Mouse (Mus musculus) liver, embryonic 12.5 days (tissue): ENCODE measurements around the gene Rab11fip3. TPM values are rescaled to one million over a fixed set of nuclear protein-coding genes. Genes with fewer than 3 reads are reported as not detected.

ENCODE experiments used
- ATAC-seq: fragments of 200-750 bp; cut with Nextera tagmentation; 2 replicates; pipeline ENCODE4 v1.8.0; 2017; ENCODE audit warnings: moderate number of reproducible peaks, mild to moderate bottlenecking, moderate library complexity
- H3K27ac ChIP-seq: fragments of 300-500 bp; sonication (generic); 2 replicates; pipeline ENCODE4 v1.5.1; 2016; ENCODE audit warnings: mild to moderate bottlenecking
- H3K27me3 ChIP-seq: fragments of 300-500 bp; sonication (generic); replicated peaks from 2 replicates; pipeline ENCODE4 v1.6.1; 2016; ENCODE audit warnings: mild to moderate bottlenecking, moderate library complexity
- H3K36me3 ChIP-seq: fragments of 300-500 bp; sonication (generic); 2 replicates; pipeline ENCODE4 v1.6.1; 2016; ENCODE audit warnings: mild to moderate bottlenecking, moderate library complexity
- H3K4me1 ChIP-seq: fragments of 300-500 bp; sonication (generic); 2 replicates; pipeline ENCODE4 v1.6.1; 2016
- H3K4me2 ChIP-seq: fragments of 300-500 bp; sonication (generic); 2 replicates; pipeline ENCODE4 v1.6.1; 2016; ENCODE audit warnings: mild to moderate bottlenecking, moderate library complexity
- H3K4me3 ChIP-seq: fragments of 300-500 bp; sonication (generic); 2 replicates; pipeline ENCODE4 v1.5.1; 2016; ENCODE audit warnings: mild to moderate bottlenecking, moderate library complexity
- H3K9ac ChIP-seq: fragments of 300-500 bp; sonication (generic); 2 replicates; pipeline ENCODE4 v1.6.1; 2016; ENCODE audit warnings: mild to moderate bottlenecking, moderate library complexity
- H3K9me3 ChIP-seq: fragments of 300-500 bp; sonication (generic); replicated peaks from 2 replicates; pipeline ENCODE4 v1.6.1; 2016; ENCODE audit warnings: mild to moderate bottlenecking, moderate library complexity
- WGBS: fragments of 180-500 bp; shearing (Covaris S2); methylation state at CpG from one replicate; pipeline ENCODE4 v1.1.7; 2016; ENCODE audit not compliant: insufficient replicate concordance; 5-methylcytosine and 5-hydroxymethylcytosine counted together
- polyA plus RNA-seq: library from polyadenylated mRNA; unstranded; fragments of >200 nt; fragmentation: Nextera tagmentation; extraction: Ambion mirVana; gene quantifications from 2 replicates; pipeline ENCODE4 v1.2.1, GENCODE M21; 2016

Rab11fip3 gene
- polyA plus RNA-seq, 1 experiment from 2014 or later, result 4.2 TPM

DNA sequence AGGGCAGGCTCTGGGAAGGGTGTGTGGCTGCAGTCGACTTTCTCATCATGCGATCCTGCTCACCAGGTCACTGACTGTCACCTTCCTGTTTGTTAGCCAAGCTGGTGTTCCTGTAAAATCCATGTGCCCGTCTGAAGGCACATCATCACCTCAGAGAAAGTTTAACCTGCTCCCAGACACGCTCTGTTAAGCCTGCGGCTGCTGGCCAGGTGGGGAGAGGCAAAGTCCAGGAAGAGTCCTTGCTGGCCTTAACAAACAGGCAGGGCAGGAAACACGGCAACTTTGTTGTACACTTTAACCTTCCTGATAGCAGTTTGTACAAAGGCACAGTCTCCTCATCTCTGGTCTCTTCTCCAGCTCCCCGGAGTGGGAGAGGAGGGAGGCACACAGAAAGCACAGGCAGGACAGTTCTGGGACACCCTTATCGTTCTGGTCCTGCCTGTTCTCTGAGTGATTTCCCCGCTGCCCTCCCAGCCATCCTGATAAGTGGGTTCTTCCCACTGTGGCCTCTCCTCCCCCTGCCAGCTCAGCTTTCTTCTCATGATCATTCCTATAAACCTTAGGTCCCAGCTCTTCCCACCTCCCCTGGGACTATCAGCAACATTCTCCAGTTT lies 47.5 kb downstream of the Rab11fip3 start:
- peak; percentile 70; the same call in 1 of the 2 replicates for ATAC-seq
- peaks cover 29% of the 10 kb centered on the region for H3K4me1 ChIP-seq
- H3K27ac ChIP-seq, result peak overlapping the region; percentile 52
- WGBS, result 36% methylated on average over 9 of the region's 9 CpGs
- 0 out of 2 replicates have a peak, but pooled peaks cover 12% of the 10 kb centered on the region for H3K27me3 ChIP-seq
- no peak overlapping the region for H3K9ac ChIP-seq
- H3K4me2 ChIP-seq, result peak overlapping the region; percentile 38; the same call in 1 of the 2 replicates
- no peaks in the 10 kb centered on the region for H3K9me3 ChIP-seq
- no peaks in the 10 kb centered on the region for H3K36me3 ChIP-seq
- no peak overlapping the region for H3K4me3 ChIP-seq

DNA sequence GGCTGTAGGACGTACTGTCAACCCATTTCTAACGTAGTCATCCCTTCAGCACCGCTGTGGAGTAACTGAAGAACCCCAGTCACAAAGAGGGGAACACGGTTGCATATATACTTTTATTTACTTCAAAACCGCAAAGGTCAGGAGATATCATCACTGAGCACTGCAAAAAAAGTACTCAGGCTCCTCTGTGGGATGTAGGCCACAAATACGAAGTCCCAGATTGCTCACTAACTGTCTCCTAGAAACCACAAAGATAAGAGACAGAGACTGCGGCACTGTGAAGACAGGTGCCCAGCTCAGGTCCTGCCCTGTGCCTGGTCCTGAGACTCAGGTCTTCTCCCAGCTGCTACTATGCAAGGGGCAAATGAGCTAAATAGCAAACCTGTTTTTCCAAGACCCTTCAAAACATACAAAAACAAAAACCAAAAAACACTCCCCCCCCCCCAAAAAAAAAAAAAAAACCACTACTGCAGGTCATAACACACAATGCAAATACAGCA lies 48.5 kb downstream of the Rab11fip3 start:
- Histone ChIP-seq H3K4me2 (no peak overlapping the region), H3K9me3 (no peaks in the 10 kb centered on the region), H3K4me3 (no peak overlapping the region), H3K36me3 (no peaks in the 10 kb centered on the region), H3K4me1 (peaks cover 29% of the 10 kb centered on the region), H3K9ac (no peak overlapping the region), H3K27me3 (0 out of 2 replicates have a peak, but pooled peaks cover 12% of the 10 kb centered on the region), H3K27ac (no peak overlapping the region)
- no peak for ATAC-seq
- WGBS, result 54% methylated on average over 7 of the region's 7 CpGs

DNA sequence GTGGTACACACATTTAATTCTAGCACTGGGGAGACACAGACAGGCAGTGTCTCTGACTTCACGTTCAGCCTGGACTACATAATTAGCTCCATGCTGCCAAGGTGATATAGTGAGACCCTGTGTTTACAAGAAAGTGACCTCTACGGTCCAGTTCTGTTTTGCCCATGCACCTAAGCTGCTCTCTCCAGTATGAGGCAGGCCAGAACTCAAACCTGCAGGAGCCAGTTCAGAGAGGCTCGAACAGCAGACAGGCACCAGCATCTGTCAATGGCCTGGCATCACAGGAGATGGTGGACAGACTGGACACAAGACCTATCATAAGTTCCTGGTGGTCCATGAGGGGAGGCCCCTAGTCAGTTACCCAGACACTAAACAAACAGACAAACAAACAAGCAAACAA lies 51.0 kb downstream of the Rab11fip3 start:
- ATAC-seq, result no peak
- Histone ChIP-seq H3K4me3 (no peak overlapping the region), H3K27ac (no peak overlapping the region), H3K9me3 (no peaks in the 10 kb centered on the region), H3K4me1 (peaks cover 29% of the 10 kb centered on the region), H3K4me2 (no peak overlapping the region), H3K36me3 (no peaks in the 10 kb centered on the region), H3K9ac (no peak overlapping the region), H3K27me3 (0 out of 2 replicates have a peak, but pooled peaks cover 7% of the 10 kb centered on the region)
- WGBS, result 60% methylated on average over 3 of the region's 3 CpGs

DNA sequence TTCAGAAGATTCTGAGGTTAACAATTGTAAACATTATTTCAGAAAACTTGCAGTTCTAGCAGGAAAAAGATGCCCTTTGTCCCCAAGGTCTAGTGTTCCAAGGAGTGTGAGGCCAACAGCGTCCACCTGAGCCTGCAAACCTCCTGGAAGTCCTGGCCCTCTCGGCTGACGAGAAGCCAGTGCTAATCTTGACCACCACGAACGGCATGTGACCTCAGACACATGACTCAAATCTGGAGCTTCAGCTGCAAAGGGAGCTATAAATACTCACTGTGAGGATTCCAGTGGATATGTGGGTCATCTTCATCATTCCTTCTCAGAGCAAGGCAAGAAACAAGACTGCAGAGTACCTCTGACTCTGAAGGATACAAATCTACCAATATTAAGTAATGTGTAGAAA lies 51.4 kb downstream of the Rab11fip3 start:
- no peak overlapping the region for H3K27ac ChIP-seq
- 48% methylated on average over 5 of the region's 5 CpGs for WGBS

DNA sequence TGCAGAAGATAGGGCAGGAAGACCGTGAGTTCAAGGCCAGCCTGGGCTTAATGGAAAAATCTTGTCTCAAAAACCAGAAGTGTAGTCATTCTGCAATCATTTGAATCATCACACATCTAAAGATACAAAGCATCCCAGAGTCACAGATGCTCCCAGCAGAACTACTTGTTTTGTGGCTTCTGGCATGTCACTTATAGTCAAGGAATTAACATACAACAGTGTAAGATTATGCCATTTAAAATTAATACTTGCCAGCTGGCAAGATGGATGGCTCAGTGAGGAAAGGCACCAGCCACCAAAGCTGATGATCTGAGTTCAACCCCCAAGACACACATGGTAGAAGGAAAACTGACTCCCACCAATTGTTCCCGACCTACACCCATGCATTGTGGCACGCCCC lies 52.3 kb downstream of the Rab11fip3 start:
- WGBS, result 56% methylated on average over 3 of the region's 3 CpGs
- no peak for ATAC-seq
- Histone ChIP-seq H3K9me3 (no peaks in the 10 kb centered on the region), H3K4me2 (no peak overlapping the region), H3K9ac (no peak overlapping the region), H3K27ac (no peak overlapping the region), H3K27me3 (0 out of 2 replicates have a peak, but pooled peaks cover 7% of the 10 kb centered on the region), H3K4me1 (peaks cover 22% of the 10 kb centered on the region), H3K4me3 (no peak overlapping the region), H3K36me3 (no peaks in the 10 kb centered on the region)

More for the DNA sequence above, 51.4 kb downstream of the Rab11fip3 start:
- Histone ChIP-seq H3K36me3 (no peaks in the 10 kb centered on the region), H3K4me2 (no peak overlapping the region), H3K9me3 (no peaks in the 10 kb centered on the region), H3K4me3 (no peak overlapping the region), H3K9ac (no peak overlapping the region), H3K4me1 (peaks cover 25% of the 10 kb centered on the region), H3K27me3 (0 out of 2 replicates have a peak, but pooled peaks cover 7% of the 10 kb centered on the region)
- ATAC-seq, result no peak

DNA sequence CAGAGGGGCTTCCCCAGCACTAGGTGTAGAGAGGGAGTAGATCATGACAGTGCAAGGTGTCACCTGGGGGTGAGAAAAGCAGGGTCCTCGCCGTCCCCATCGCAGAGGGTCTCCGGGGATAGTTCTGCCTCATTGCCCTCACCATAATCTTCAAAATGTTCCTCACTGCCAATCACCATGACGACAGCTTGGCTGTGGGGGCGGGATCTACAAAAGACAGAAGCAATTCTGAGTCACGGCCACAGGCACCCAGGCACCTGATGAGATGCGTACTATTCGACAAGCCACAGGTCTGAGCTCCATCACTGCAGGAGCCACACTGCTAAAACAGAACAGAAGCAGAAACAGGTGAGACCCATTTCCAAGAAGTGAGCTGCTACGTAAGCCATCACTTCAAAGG lies 55.6 kb downstream of the Rab11fip3 start:
- H3K4me1 ChIP-seq, result peaks cover 39% of the 10 kb centered on the region
- 65% methylated on average over 10 of the region's 10 CpGs for WGBS
- no peak overlapping the region for H3K9ac ChIP-seq
- H3K4me2 ChIP-seq, result no peak overlapping the region
- H3K27me3 ChIP-seq, result no peaks in the 10 kb centered on the region
- H3K9me3 ChIP-seq, result no peaks in the 10 kb centered on the region
- no peak for ATAC-seq
- no peak overlapping the region for H3K4me3 ChIP-seq
- no peak overlapping the region for H3K27ac ChIP-seq
- H3K36me3 ChIP-seq, result no peaks in the 10 kb centered on the region

DNA sequence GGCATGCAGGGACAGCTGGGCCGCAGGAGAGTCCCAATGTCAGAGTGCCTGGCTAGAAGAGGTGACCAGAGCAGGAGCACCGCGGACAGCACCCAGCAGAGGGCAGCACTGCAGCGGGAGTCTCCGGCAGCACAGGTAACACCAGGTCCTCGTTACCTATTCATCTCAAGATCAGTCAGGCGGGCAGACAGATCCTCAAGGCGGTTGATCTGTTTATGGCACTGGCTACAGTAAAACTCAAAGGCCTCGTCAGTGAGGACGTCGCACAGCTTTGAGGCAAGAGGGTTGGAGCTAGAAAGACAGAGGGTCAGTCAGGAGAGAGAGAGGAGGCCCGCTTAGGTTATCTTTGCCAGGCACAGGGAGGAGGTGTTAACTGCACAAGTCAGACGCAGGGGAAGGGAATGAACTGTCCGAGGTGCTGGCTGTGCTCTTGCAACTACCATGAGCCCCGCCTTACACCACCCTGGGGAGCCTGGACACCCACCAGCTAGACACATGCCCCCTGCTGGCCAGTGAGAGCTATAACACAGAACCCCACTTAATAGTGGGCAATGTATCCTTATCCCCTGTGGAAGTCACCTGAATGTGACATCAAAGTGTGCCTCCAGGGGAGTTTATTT lies 57.4 kb downstream of the Rab11fip3 start:
- WGBS, result 5% methylated on average over 15 of the region's 15 CpGs
- peaks cover 55% of the 10 kb centered on the region for H3K4me1 ChIP-seq
- no peaks in the 10 kb centered on the region for H3K36me3 ChIP-seq
- no peaks in the 10 kb centered on the region for H3K9me3 ChIP-seq
- H3K4me2 ChIP-seq, result peak overlapping the region; percentile 68
- 0 out of 2 replicates have a peak, but pooled peaks cover 2% of the 10 kb centered on the region for H3K27me3 ChIP-seq
- ATAC-seq, result peak; percentile 95
- peak overlapping the region; percentile 37 for H3K4me3 ChIP-seq
- peak overlapping the region; percentile 75 for H3K27ac ChIP-seq
- H3K9ac ChIP-seq, result peak overlapping the region; percentile 30; the same call in 1 of the 2 replicates

DNA sequence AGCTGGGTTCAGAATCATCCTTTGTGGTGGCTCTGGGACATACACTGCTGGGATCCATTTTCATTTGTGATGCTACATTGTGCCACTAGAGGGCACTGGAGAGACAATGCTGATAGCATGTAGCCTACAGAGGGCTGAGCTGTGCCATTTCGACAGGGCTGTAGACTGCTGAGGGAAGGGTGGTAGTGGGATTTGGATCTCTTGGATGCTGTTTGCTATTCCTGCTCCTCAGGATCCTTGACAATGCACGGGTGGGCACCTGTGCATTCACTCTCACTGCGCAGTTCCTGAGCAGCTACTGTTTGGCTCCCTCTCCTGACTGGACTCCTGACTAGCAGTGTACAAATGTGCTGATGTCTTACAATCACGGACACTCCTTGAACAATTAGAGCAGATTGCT lies 59.8 kb downstream of the Rab11fip3 start:
- Histone ChIP-seq H3K9ac (no peak overlapping the region), H3K4me1 (peaks cover 76% of the 10 kb centered on the region), H3K27ac (no peak overlapping the region), H3K4me2 (peak overlapping the region; percentile 34), H3K9me3 (no peaks in the 10 kb centered on the region), H3K36me3 (no peaks in the 10 kb centered on the region), H3K27me3 (0 out of 2 replicates have a peak, but pooled peaks cover 7% of the 10 kb centered on the region), H3K4me3 (no peak overlapping the region)
- peak; percentile 65 for ATAC-seq
- whole genome bisulfite sequencing, result 20% methylated on average over 4 of the region's 4 CpGs

DNA sequence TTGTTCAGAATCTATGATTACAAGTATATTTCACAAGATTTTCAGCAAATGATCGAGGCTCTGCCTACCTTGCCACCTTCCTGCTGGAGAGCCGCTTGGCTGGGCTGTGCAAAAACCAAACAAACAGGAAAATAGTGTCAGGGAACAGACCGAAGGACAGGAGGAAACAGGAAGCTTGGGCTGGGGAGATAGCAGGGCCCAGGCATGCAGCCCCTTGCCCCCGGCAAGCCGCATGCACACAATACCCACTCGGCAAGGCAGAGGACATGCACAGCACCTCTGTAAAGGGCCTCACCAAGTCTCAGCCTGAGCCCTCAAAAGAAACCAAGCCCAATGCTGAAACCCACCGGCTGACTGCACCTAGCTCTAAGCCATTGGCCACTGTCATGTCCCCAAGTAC lies 60.6 kb downstream of the Rab11fip3 start:
- 17% methylated on average over 7 of the region's 7 CpGs for WGBS
- 0 out of 2 replicates have a peak overlapping the region, but pooled peaks have one; percentile 24 for H3K27ac ChIP-seq
- H3K9me3 ChIP-seq, result no peaks in the 10 kb centered on the region
- 0 out of 2 replicates have a peak, but pooled peaks cover 7% of the 10 kb centered on the region for H3K27me3 ChIP-seq
- H3K4me1 ChIP-seq, result peaks cover 79% of the 10 kb centered on the region
- H3K4me2 ChIP-seq, result peak overlapping the region; percentile 27
- ATAC-seq, result no peak
- no peak overlapping the region for H3K4me3 ChIP-seq
- peaks cover 3% of the 10 kb centered on the region; the same call in 1 of the 2 replicates for H3K36me3 ChIP-seq
- peak overlapping the region; percentile 15; the same call in 1 of the 2 replicates for H3K9ac ChIP-seq

DNA sequence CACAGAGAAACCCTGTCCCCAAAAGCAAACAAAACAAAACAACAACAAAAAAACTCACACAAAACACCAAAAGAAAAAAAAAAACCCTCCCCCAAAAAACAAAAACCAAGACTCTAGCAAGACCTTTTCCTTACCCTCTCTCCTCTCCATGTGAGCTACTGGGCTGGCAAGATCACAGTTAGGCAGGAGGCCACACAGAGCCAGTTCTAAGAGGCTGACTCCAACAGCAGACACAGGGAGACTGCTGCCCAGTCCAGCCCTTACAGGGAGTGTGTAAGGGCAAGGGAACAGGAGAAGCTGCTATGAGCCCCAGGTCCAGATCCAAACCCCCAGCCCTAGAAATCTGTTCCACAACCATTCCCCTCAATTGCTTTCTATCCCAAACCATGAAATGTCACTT lies 61.0 kb downstream of the Rab11fip3 start:
- Histone ChIP-seq H3K36me3 (peaks cover 6% of the 10 kb centered on the region; the same call in 1 of the 2 replicates), H3K9me3 (no peaks in the 10 kb centered on the region), H3K27me3 (0 out of 2 replicates have a peak, but pooled peaks cover 7% of the 10 kb centered on the region), H3K4me3 (no peak overlapping the region), H3K4me1 (peaks cover 83% of the 10 kb centered on the region), H3K4me2 (peak overlapping the region; percentile 13; the same call in 1 of the 2 replicates), H3K27ac (peak overlapping the region; percentile 32; the same call in 1 of the 2 replicates), H3K9ac (no peak overlapping the region)
- no peak for ATAC-seq

DNA sequence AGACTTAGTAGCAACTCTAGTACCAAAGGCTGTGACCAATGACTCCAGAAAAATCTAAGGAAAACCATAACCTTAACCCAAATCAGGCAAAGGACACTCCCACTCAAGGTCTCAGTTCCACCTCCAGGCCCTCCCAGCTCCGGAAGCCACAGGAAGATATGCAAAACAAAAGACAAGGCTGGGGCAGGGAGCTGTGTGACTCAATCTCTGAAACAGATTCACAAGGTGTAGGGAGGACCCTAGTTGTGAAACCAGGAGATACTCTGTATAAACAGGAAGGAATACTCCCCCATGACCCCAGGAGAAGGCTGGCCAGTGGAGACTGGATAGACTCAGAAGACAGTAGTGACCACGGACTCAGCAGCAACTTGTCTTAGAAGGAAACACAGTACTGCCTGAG lies 61.7 kb downstream of the Rab11fip3 start:
- Histone ChIP-seq H3K4me3 (no peak overlapping the region), H3K4me2 (peak overlapping the region; percentile 17), H3K9ac (no peak overlapping the region), H3K27ac (peak overlapping the region; percentile 32; the same call in 1 of the 2 replicates), H3K9me3 (no peaks in the 10 kb centered on the region), H3K27me3 (0 out of 2 replicates have a peak, but pooled peaks cover 7% of the 10 kb centered on the region), H3K36me3 (peaks cover 11% of the 10 kb centered on the region), H3K4me1 (peaks cover 89% of the 10 kb centered on the region)
- WGBS, result 2% methylated on average over 2 of the region's 2 CpGs
- no peak for ATAC-seq
